Mouse (Mus musculus) G1E (cell line): ENCODE data around the gene Fam83e. TPM values are rescaled to one million over a fixed set of nuclear protein-coding genes. Genes with fewer than 3 reads are reported as not detected.

Source experiments
- ATAC-seq: 2 replicates; pipeline ENCODE4 v1.8.0; 2016; ENCODE audit warnings: mild to moderate bottlenecking; ENCODE audit not compliant: insufficient number of reproducible peaks, poor library complexity, low FRiP score, severe bottlenecking; ENCODE audit errors: extremely low read depth
- DNase-seq: peaks from one replicate; pipeline ENCODE4 v3.0.0; 2012; ENCODE audit warnings: low spot score
- H3K27me3 ChIP-seq: 2 replicates; pipeline ENCODE4 v1.6.1; 2012; ENCODE audit warnings: mild to moderate bottlenecking, low read length, inconsistent platforms; ENCODE audit not compliant: insufficient read depth
- H3K36me3 ChIP-seq: replicated peaks from 2 replicates; pipeline ENCODE3; 2012; ENCODE audit warnings: mild to moderate bottlenecking, inconsistent platforms
- H3K4me1 ChIP-seq: 2 replicates; pipeline ENCODE4 v1.6.1; 2012; ENCODE audit warnings: low read depth, low read length, inconsistent platforms, mixed read lengths; ENCODE audit not compliant: insufficient read depth
- H3K4me3 ChIP-seq: 2 replicates; pipeline ENCODE4 v1.5.1; 2012; ENCODE audit warnings: low read depth, mild to moderate bottlenecking, inconsistent platforms, low read length, moderate library complexity, mixed read lengths
- H3K9me3 ChIP-seq: replicated peaks from 2 replicates; pipeline ENCODE4 v1.6.1; 2012; ENCODE audit warnings: inconsistent platforms
- CTCF ChIP-seq: IDR thresholded peaks from 2 replicates; pipeline ENCODE4 v1.5.1; 2012; ENCODE audit warnings: low read depth, low read length, inconsistent platforms, mixed read lengths
- GATA1 ChIP-seq: IDR thresholded peaks from 2 replicates; pipeline ENCODE4 v1.6.1; 2012; ENCODE audit warnings: borderline replicate concordance, low read length, inconsistent platforms, mixed read lengths
- GATA2 ChIP-seq: IDR thresholded peaks from 2 replicates; pipeline ENCODE4 v1.6.1; 2012; ENCODE audit warnings: low read depth, low read length, inconsistent platforms, borderline replicate concordance
- POLR2AphosphoS5 ChIP-seq: IDR thresholded peaks from 2 replicates; pipeline ENCODE4 v1.6.1; 2012; ENCODE audit warnings: low read depth, low read length, inconsistent platforms; ENCODE audit not compliant: insufficient replicate concordance
- TAL1 ChIP-seq: conservative IDR thresholded peaks from 2 replicates; pipeline ENCODE4 v1.6.1; 2012; ENCODE audit warnings: low read depth, low read length, inconsistent platforms, mixed read lengths
- polyA plus RNA-seq: library from polyadenylated mRNA; stranded (reverse); fragments of >175 nt; gene quantifications from 2 replicates; pipeline ENCODE4 v1.2.3, GENCODE M21; 2012
- total RNA-seq, 2 experiments: library from RNA; stranded (forward) in 1 of 2; stranded (reverse) in 1 of 2; fragments of 200-1000 nt in 1 of 2; fragments of >200 nt in 1 of 2; fragmentation: Nextera tagmentation in 1 of 2; gene quantifications; 2 replicates each; pipeline ENCODE4 v1.2.3; 2014 to 2017

Fam83e gene
- total and polyA plus RNA-seq, 3 experiments: 0.38 to 1.2 (median 0.49) TPM

- Histone ChIP-seq H3K9me3 (0 out of 2 replicates have a peak, but pooled peaks cover 4% of the 10 kb centered on the region), H3K4me1 (peaks cover 8% of the 10 kb centered on the region), H3K27me3 (peaks cover 47% of the 10 kb centered on the region), H3K36me3 (no peaks in the 10 kb centered on the region), H3K4me3 (no peak overlapping the region)
- DNase-seq (no peak), ATAC-seq (no peak)
- TF ChIP-seq GATA2 (no peak), CTCF (no peak)
These were observed 28.6 kb upstream of the Fam83e start for GRCm38 (mm10) chr7:45692364-45692763.

GRCm38 (mm10) chr7:45693921-45694591 lies 27.0 kb upstream of the Fam83e start, which contains the start of gene Sec1:
Gene Sec1 (minus strand): TSS chr7:45694402.
- ATAC-seq (no peak), DNase-seq (no peak)
- H3K9me3 ChIP-seq: 0 out of 2 replicates have a peak, but pooled peaks cover 4% of the 10 kb centered on the region
- peaks cover 49% of the 10 kb centered on the region for H3K27me3 ChIP-seq
- H3K4me1 ChIP-seq: peaks cover 12% of the 10 kb centered on the region
- H3K36me3 ChIP-seq: no peaks in the 10 kb centered on the region
- no peak within 1 kb of the TSS for H3K4me3 ChIP-seq
- no peak for TF ChIP-seq GATA2
- no peak for TF ChIP-seq CTCF
- TF ChIP-seq POLR2AphosphoS5: no peak
- TF ChIP-seq GATA1: no peak
- no peak for TF ChIP-seq TAL1

- Histone ChIP-seq H3K27me3 (peaks cover 49% of the 10 kb centered on the region), H3K4me3 (no peak overlapping the region), H3K36me3 (no peaks in the 10 kb centered on the region), H3K9me3 (0 out of 2 replicates have a peak, but pooled peaks cover 4% of the 10 kb centered on the region), H3K4me1 (peaks cover 21% of the 10 kb centered on the region)
- ATAC-seq: no peak
- no peak for DNase-seq
- TF ChIP-seq GATA1 (no peak), TAL1 (no peak), CTCF (no peak), POLR2AphosphoS5 (no peak), GATA2 (no peak)
These were observed 25.9 kb upstream of the Fam83e start for GRCm38 (mm10) chr7:45695098-45695497.

- TF ChIP-seq CTCF (no peak), POLR2AphosphoS5 (no peak), GATA2 (no peak), GATA1 (no peak), TAL1 (no peak)
- Histone ChIP-seq H3K4me3 (no peak overlapping the region), H3K27me3 (peaks cover 52% of the 10 kb centered on the region), H3K4me1 (peaks cover 45% of the 10 kb centered on the region), H3K36me3 (no peaks in the 10 kb centered on the region), H3K9me3 (0 out of 2 replicates have a peak, but pooled peaks cover 4% of the 10 kb centered on the region)
- DNase-seq: no peak
- ATAC-seq: no peak
These were observed 23.1 kb upstream of the Fam83e start for GRCm38 (mm10) chr7:45697894-45698293.

- H3K9me3 ChIP-seq: no peaks in the 10 kb centered on the region
- peak within 1 kb of the TSS; percentile 38; the same call in 1 of the 2 replicates for H3K4me3 ChIP-seq
- no peak for TF ChIP-seq GATA1
- no peak for TF ChIP-seq POLR2AphosphoS5
- no peak for TF ChIP-seq GATA2
- TF ChIP-seq CTCF: no peak
- no peak for TF ChIP-seq TAL1
- no peaks in the 10 kb centered on the region for H3K36me3 ChIP-seq
- H3K27me3 ChIP-seq: peaks cover 49% of the 10 kb centered on the region
- peaks cover 58% of the 10 kb centered on the region for H3K4me1 ChIP-seq
- DNase-seq (no peak), ATAC-seq (no peak)
These were observed 21.4 kb upstream of the Fam83e start, which contains the start of gene Car11 for GRCm38 (mm10) chr7:45699523-45700141. Gene Car11 (plus strand): TSS chr7:45699843.

GRCm38 (mm10) chr7:45700301-45701015 lies 20.6 kb upstream of the Fam83e start:
- TF ChIP-seq POLR2AphosphoS5 (no peak), GATA2 (no peak), GATA1 (no peak), CTCF (no peak), TAL1 (no peak)
- peaks cover 61% of the 10 kb centered on the region for H3K4me1 ChIP-seq
- H3K27me3 ChIP-seq: peaks cover 49% of the 10 kb centered on the region
- H3K9me3 ChIP-seq: no peaks in the 10 kb centered on the region
- H3K36me3 ChIP-seq: no peaks in the 10 kb centered on the region
- DNase-seq (peak; percentile 60), ATAC-seq (no peak)
- peak overlapping the region; percentile 38; the same call in 1 of the 2 replicates for H3K4me3 ChIP-seq
